Comparison of ENCODE assay signal across 27 mouse cellular contexts in the genomic region with DNA sequence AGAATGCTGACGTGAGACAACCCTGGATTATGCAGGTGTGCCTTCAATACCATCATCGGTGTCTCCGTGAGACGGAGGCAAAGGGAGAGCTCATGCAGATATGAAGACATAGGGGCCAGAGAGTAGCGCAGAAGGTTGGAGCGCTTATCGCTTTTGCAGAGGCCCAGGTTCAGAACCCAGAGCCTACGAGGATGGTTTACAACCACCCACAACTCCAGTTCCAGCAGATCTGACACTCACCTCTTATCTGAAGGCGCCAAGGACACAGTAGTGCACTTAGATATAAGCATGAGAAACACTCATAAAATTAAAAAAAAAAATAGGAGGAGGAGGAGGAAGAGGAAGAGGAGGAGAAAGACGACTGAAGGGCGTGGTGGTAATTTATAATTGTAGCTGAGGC. TPM values are rescaled to one million over a fixed set of nuclear protein-coding genes. Genes with fewer than 3 reads are reported as not detected.
DNase-seq lines count a peak whose midpoint lies in the region; ATAC-seq lines count a peak whose summit lies in the region.
"Had no signal": no experiment of that assay in that cellular context is flagged by ENCODE, and none has a peak within 500 bp of the region (broad histone marks: within the 10 kb centered on the region; RNA-seq: fewer than 3 reads in every experiment).

No protein-coding gene starts in this region.

- ATAC-seq in intestine, embryonic 15.5 days, result peak; percentile 73
- ATAC-seq in liver, embryonic 11.5 days (replicated peaks; ENCODE audit: low FRiP score), result peak; percentile 91
- ATAC-seq in liver, embryonic 16.5 days (ENCODE audit: low read depth), result peak; percentile 89
- ATAC-seq: forebrain, embryonic 16.5 days; hindbrain, embryonic 16.5 days; lung, postnatal 0 days; midbrain, embryonic 15.5 days had no signal

- H3K27me3 ChIP-seq in intestine, embryonic 15.5 days (replicated peaks), result no peaks in the 10 kb centered on the region
- no peaks in the 10 kb centered on the region for H3K27me3 ChIP-seq in liver, embryonic 11.5 days (replicated peaks; ENCODE audit: control insufficient read depth, insufficient read depth, low read length)
- H3K27me3 ChIP-seq in liver, embryonic 16.5 days (ENCODE audit: control insufficient read depth, insufficient read depth, low read depth, low read length), result no peaks in the 10 kb centered on the region
- H3K27me3 ChIP-seq: heart, embryonic 15.5 days; midbrain, embryonic 15.5 days had no signal

- H3K9me3 ChIP-seq in intestine, embryonic 15.5 days, result no peaks in the 10 kb centered on the region
- H3K9me3 ChIP-seq in liver, embryonic 11.5 days (ENCODE audit: control insufficient read depth, low read length), result no peaks in the 10 kb centered on the region
- no peaks in the 10 kb centered on the region for H3K9me3 ChIP-seq in liver, embryonic 16.5 days (replicated peaks; ENCODE audit: control insufficient read depth, low read length)
- H3K9me3 ChIP-seq: heart, embryonic 10.5 days; heart, embryonic 15.5 days; midbrain, embryonic 15.5 days had no signal

- no peaks in the 10 kb centered on the region for H3K4me1 ChIP-seq in intestine, embryonic 15.5 days (replicated peaks)
- H3K4me1 ChIP-seq in liver, embryonic 11.5 days (replicated peaks; ENCODE audit: control insufficient read depth, insufficient read depth, low read length), result 0 out of 2 replicates have a peak, but pooled peaks cover 3% of the 10 kb centered on the region
- peaks cover 3% of the 10 kb centered on the region; the same call in 1 of the 2 replicates for H3K4me1 ChIP-seq in liver, embryonic 16.5 days (ENCODE audit: control insufficient read depth, low read depth, low read length)
- H3K4me1 ChIP-seq: heart, embryonic 10.5 days; heart, embryonic 15.5 days; midbrain, embryonic 15.5 days had no signal

- no peak overlapping the region for H3K4me2 ChIP-seq in intestine, embryonic 15.5 days (replicated peaks)
- no peak overlapping the region for H3K4me2 ChIP-seq in liver, embryonic 11.5 days
- H3K4me2 ChIP-seq in liver, embryonic 16.5 days (ENCODE audit: low read depth, low read length), result no peak overlapping the region; the same call in 1 of the 2 replicates
- H3K4me2 ChIP-seq: heart, embryonic 15.5 days; midbrain, embryonic 15.5 days had no signal

- no peak for DNase-seq in liver, embryonic 11.5 days (ENCODE audit: low spot score)
- DNase-seq in layer of hippocampus, adult 9-11 months, result no peak
- no peak for DNase-seq in cerebellum, postnatal 25 days
- no peak for DNase-seq in adipocyte (ENCODE audit: low spot score)
- DNase-seq: adrenal gland, postnatal 14 days; B cell, adult 2 months; cerebellum, adult 11-12 months; cerebellum, adult 9-11 months; kidney, adult 9 months; kidney, postnatal 10 days; lung, postnatal 4 days; right cerebral cortex, adult 18-20 months; spleen, adult 18-20 months; thymus, adult 2 months; thymus, postnatal 4 days had no signal

- peaks cover 16% of the 10 kb centered on the region for H3K36me3 ChIP-seq in intestine, embryonic 15.5 days
- H3K36me3 ChIP-seq in liver, embryonic 11.5 days (ENCODE audit: control insufficient read depth, insufficient read depth, low read length), result peaks cover 28% of the 10 kb centered on the region
- peaks cover 73% of the 10 kb centered on the region for H3K36me3 ChIP-seq in liver, embryonic 16.5 days (ENCODE audit: control insufficient read depth, insufficient read depth)
- H3K36me3 ChIP-seq: midbrain, embryonic 15.5 days had no signal

- no peak overlapping the region for H3K27ac ChIP-seq in intestine, embryonic 15.5 days
- no peak overlapping the region for H3K27ac ChIP-seq in liver, embryonic 11.5 days (ENCODE audit: low read depth, low read length)
- peak overlapping the region; percentile 70 for H3K27ac ChIP-seq in liver, embryonic 16.5 days (ENCODE audit: low read length)
- H3K27ac ChIP-seq: heart, embryonic 10.5 days; heart, embryonic 15.5 days; midbrain, embryonic 15.5 days; stomach, postnatal 0 days had no signal

- no peak overlapping the region for H3K9ac ChIP-seq in intestine, embryonic 15.5 days
- no peak overlapping the region for H3K9ac ChIP-seq in liver, embryonic 11.5 days (ENCODE audit: low read depth, low read length)
- no peak overlapping the region for H3K9ac ChIP-seq in liver, embryonic 16.5 days (ENCODE audit: low read depth, low read length)
- H3K9ac ChIP-seq: heart, embryonic 15.5 days; midbrain, embryonic 15.5 days had no signal

- WGBS in intestine, embryonic 15.5 days, result 84% methylated on average over 11 of the region's 11 CpGs
- WGBS in liver, embryonic 11.5 days, result 82% methylated on average over 11 of the region's 11 CpGs
- 67% methylated on average over 11 of the region's 11 CpGs for WGBS in liver, embryonic 16.5 days (ENCODE audit: insufficient replicate concordance)

- H3K4me3 ChIP-seq in intestine, embryonic 15.5 days (replicated peaks), result no peak overlapping the region
- H3K4me3 ChIP-seq in liver, embryonic 11.5 days (ENCODE audit: low read depth, low read length), result no peak overlapping the region
- no peak overlapping the region for H3K4me3 ChIP-seq in liver, embryonic 16.5 days (ENCODE audit: low read depth, low read length)
- H3K4me3 ChIP-seq: erythroblast, embryonic 14.5 days; heart, embryonic 10.5 days; heart, embryonic 15.5 days; midbrain, embryonic 15.5 days had no signal

RNA-seq across cellular contexts. Expression of gene Ndc80, which starts 16.4 kb away (rescaled TPM):
- polyA plus RNA-seq in intestine, embryonic 15.5 days (2015; fragmentation: Nextera tagmentation; extraction: Ambion mirVana), result 36.5 and 40.5 TPM in 2 replicates
- polyA plus RNA-seq in liver, embryonic 11.5 days (2014; fragmentation: Nextera tagmentation; extraction: Ambion mirVana), result 50.4 and 52.6 TPM in 2 replicates
- 30.2 and 32.5 TPM in 2 replicates for polyA plus RNA-seq in liver, embryonic 16.5 days (2015; fragmentation: Nextera tagmentation; extraction: Ambion mirVana)
- polyA plus RNA-seq: liver, adult 2 months had no signal

RNA-seq across cellular contexts. Expression of gene Smchd1, which starts 35.2 kb away (rescaled TPM):
- polyA plus RNA-seq in intestine, embryonic 15.5 days (2015; fragmentation: Nextera tagmentation; extraction: Ambion mirVana), result 49.3 and 51.5 TPM in 2 replicates
- polyA plus RNA-seq in liver, embryonic 11.5 days (2014; fragmentation: Nextera tagmentation; extraction: Ambion mirVana), result 74.9 and 76.4 TPM in 2 replicates
- polyA plus RNA-seq in liver, embryonic 16.5 days (2015; fragmentation: Nextera tagmentation; extraction: Ambion mirVana), result 24.6 and 25.5 TPM in 2 replicates

RNA-seq across cellular contexts. Expression of gene Spdya, which starts 41.6 kb away (rescaled TPM):
- polyA plus RNA-seq in intestine, embryonic 15.5 days (2015; fragmentation: Nextera tagmentation; extraction: Ambion mirVana), result 0.48 and 0.64 TPM in 2 replicates
- 0.43 and 0.47 TPM in 2 replicates for polyA plus RNA-seq in liver, embryonic 11.5 days (2014; fragmentation: Nextera tagmentation; extraction: Ambion mirVana)
- polyA plus RNA-seq in liver, embryonic 16.5 days (2015; fragmentation: Nextera tagmentation; extraction: Ambion mirVana), result 0.15 and 0.19 TPM in 2 replicates
- polyA plus RNA-seq: erythroblast, embryonic 14.5 days; large intestine, adult 2 months; liver, adult 2 months; thymus, adult 2 months had no signal

RNA-seq across cellular contexts. Expression of gene Gm4707, which starts 50.6 kb away (rescaled TPM):
- 1.2 and 3.8 TPM in 2 replicates for polyA plus RNA-seq in intestine, embryonic 15.5 days (2015; fragmentation: Nextera tagmentation; extraction: Ambion mirVana)
- 3.5 and 5.2 TPM in 2 replicates for polyA plus RNA-seq in liver, embryonic 11.5 days (2014; fragmentation: Nextera tagmentation; extraction: Ambion mirVana)
- polyA plus RNA-seq in liver, embryonic 16.5 days (2015; fragmentation: Nextera tagmentation; extraction: Ambion mirVana), result 1.1 and 1.3 TPM in 2 replicates
